Mouse (Mus musculus): ENCODE results near the gene Anxa7. TPM values are rescaled to one million over a fixed set of nuclear protein-coding genes. Genes with fewer than 3 reads are reported as not detected.

Gene Anxa7
- polyA plus RNA-seq, 1 experiment from 2014 or later, result 46.3 TPM

Other genes starting within 250 kb of the Anxa7 start
- not detected in 2 replicates for gene Kcnk16, start 210.9 kb downstream of the Anxa7 start, polyA plus RNA-seq (2015; fragmentation: Nextera tagmentation; extraction: Ambion mirVana)
- gene Nudt13, start 185.4 kb downstream of the Anxa7 start, polyA plus RNA-seq (2015; fragmentation: Nextera tagmentation; extraction: Ambion mirVana), result 13.9 and 21.0 TPM in 2 replicates
- gene Ecd, start 132.0 kb downstream of the Anxa7 start, polyA plus RNA-seq (2015; fragmentation: Nextera tagmentation; extraction: Ambion mirVana), result 60.9 and 61.9 TPM in 2 replicates
- gene Fam149b, start 132.0 kb downstream of the Anxa7 start, polyA plus RNA-seq (2015; fragmentation: Nextera tagmentation; extraction: Ambion mirVana), result 36.9 TPM in 2 replicates
- gene Dnajc9, start 91.2 kb downstream of the Anxa7 start, polyA plus RNA-seq (2015; fragmentation: Nextera tagmentation; extraction: Ambion mirVana), result 173 and 184 TPM in 2 replicates
- gene Mrps16, start 86.5 kb downstream of the Anxa7 start, polyA plus RNA-seq (2015; fragmentation: Nextera tagmentation; extraction: Ambion mirVana), result 90.7 and 95.7 TPM in 2 replicates
- gene Cfap70, start 27.9 kb downstream of the Anxa7 start, polyA plus RNA-seq (2015; fragmentation: Nextera tagmentation; extraction: Ambion mirVana), result 1.0 and 1.2 TPM in 2 replicates
- gene Mss51, start 16.8 kb upstream of the Anxa7 start, polyA plus RNA-seq (2015; fragmentation: Nextera tagmentation; extraction: Ambion mirVana), result 0.55 TPM in 2 replicates
- 29.1 and 37.2 TPM in 2 replicates for gene Ppp3cb, start 66.4 kb upstream of the Anxa7 start, polyA plus RNA-seq (2015; fragmentation: Nextera tagmentation; extraction: Ambion mirVana)
- 8.0 and 10.2 TPM in 2 replicates for gene Usp54, start 160.9 kb upstream of the Anxa7 start, polyA plus RNA-seq (2015; fragmentation: Nextera tagmentation; extraction: Ambion mirVana)
- 3.0 and 3.2 TPM in 2 replicates for gene Myoz1, start 176.4 kb upstream of the Anxa7 start, polyA plus RNA-seq (2015; fragmentation: Nextera tagmentation; extraction: Ambion mirVana)
- gene Synpo2l, start 188.2 kb upstream of the Anxa7 start, polyA plus RNA-seq (2015; fragmentation: Nextera tagmentation; extraction: Ambion mirVana), result 0.92 and 1.2 TPM in 2 replicates
- 113 and 120 TPM in 2 replicates for gene Sec24c, start 194.2 kb upstream of the Anxa7 start, polyA plus RNA-seq (2015; fragmentation: Nextera tagmentation; extraction: Ambion mirVana)
- gene Fut11, start 214.8 kb upstream of the Anxa7 start, polyA plus RNA-seq (2015; fragmentation: Nextera tagmentation; extraction: Ambion mirVana), result 28.2 and 28.5 TPM in 2 replicates
- gene Chchd1, start 222.9 kb upstream of the Anxa7 start, polyA plus RNA-seq (2015; fragmentation: Nextera tagmentation; extraction: Ambion mirVana), result 161 and 171 TPM in 2 replicates
- 28.3 and 33.6 TPM in 2 replicates for gene Zswim8, start 227.4 kb upstream of the Anxa7 start, polyA plus RNA-seq (2015; fragmentation: Nextera tagmentation; extraction: Ambion mirVana)

Data from kidney, embryonic 16.5 days (tissue).